Mouse (Mus musculus) gastrocnemius, postnatal 4 days (tissue): ENCODE results near the gene Inca1. TPM values are rescaled to one million over a fixed set of nuclear protein-coding genes. Genes with fewer than 3 reads are reported as not detected.

Experiments
- microRNA-seq: library from miRNA; unstranded; fragments of <30 nt; microRNA quantifications from one replicate; pipeline ENCODE4 v1.2.0, GENCODE M21; 2021
- total RNA-seq, 2 experiments: library from RNA; stranded (reverse); gene quantifications; 2 replicates each; pipeline ENCODE4 v1.2.3; 2021

Inca1 gene
- total RNA-seq, 2 experiments from 2014 or later, result 2.0 to 3.0 TPM

Small RNAs within 50 kb of the gene (microRNA-seq; reads per million reads assigned to microRNA genes)
- gene Mir6925, result not detected

Other genes with a start within 250 kb of the Inca1 start
- gene Med11, start 248.2 kb downstream of the Inca1 start, total RNA-seq, result 10 to 100 TPM; 11.2 TPM
- gene Zmynd15, start 240.7 kb downstream of the Inca1 start, total RNA-seq, result 1 to 10 TPM in 1 of 2 experiments, under 1 TPM in 1; 0.96 to 1.3 TPM
- 1 to 10 TPM; 5.0 to 5.1 TPM for gene Cxcl16, start 240.2 kb downstream of the Inca1 start, total RNA-seq
- gene Tm4sf5, start 194.9 kb downstream of the Inca1 start, total RNA-seq, result not detected
- under 1 TPM; 0.86 to 0.88 TPM for gene Vmo1, start 185.5 kb downstream of the Inca1 start, total RNA-seq
- under 1 TPM in 1 of 2 experiments, not detected in 1; 0.25 TPM for gene Gltpd2, start 181.0 kb downstream of the Inca1 start, total RNA-seq
- gene Psmb6, start 174.8 kb downstream of the Inca1 start, total RNA-seq, result 100 to 1,000 TPM; 349 to 357 TPM
- not detected for gene Gm40193, start 167.2 kb downstream of the Inca1 start, total RNA-seq
- gene Pld2, start 160.1 kb downstream of the Inca1 start, total RNA-seq, result 10 to 100 TPM; 23.4 to 23.6 TPM
- gene Mink1, start 137.3 kb downstream of the Inca1 start, total RNA-seq, result 10 to 100 TPM; 44.8 to 46.3 TPM
- not detected for gene 4930544D05Rik, start 84.3 kb downstream of the Inca1 start, total RNA-seq
- 10 to 100 TPM; 13.8 to 21.4 TPM for gene Chrne, start 80.9 kb downstream of the Inca1 start, total RNA-seq
- under 1 TPM; 0.32 to 0.39 TPM for gene Gp1ba, start 61.0 kb downstream of the Inca1 start, total RNA-seq
- 10 to 100 TPM; 43.5 to 44.0 TPM for gene Rnf167, start 52.9 kb downstream of the Inca1 start, total RNA-seq
- gene Slc25a11, start 52.7 kb downstream of the Inca1 start, total RNA-seq, result 100 to 1,000 TPM; 222 TPM
- gene Pfn1, start 45.5 kb downstream of the Inca1 start, total RNA-seq, result 100 to 1,000 TPM; 620 to 621 TPM
- gene Eno3, start 43.0 kb downstream of the Inca1 start, total RNA-seq, result 1,000 to 10,000 TPM; 4,042 to 4,361 TPM
- gene Spag7, start 30.7 kb downstream of the Inca1 start, total RNA-seq, result 100 to 1,000 TPM; 119 to 129 TPM
- 10 to 100 TPM; 18.1 to 20.3 TPM for gene Camta2, start 12.1 kb downstream of the Inca1 start, total RNA-seq
- 100 to 1,000 TPM; 162 to 166 TPM for gene Kif1c, start 393 bp upstream of the Inca1 start, total RNA-seq
- gene Zfp3, start 64.1 kb upstream of the Inca1 start, total RNA-seq, result 10 to 100 TPM; 11.8 to 13.6 TPM
- not detected for gene Scimp, start 112.4 kb upstream of the Inca1 start, total RNA-seq
- 10 to 100 TPM; 39.4 to 40.7 TPM for gene Rabep1, start 144.6 kb upstream of the Inca1 start, total RNA-seq